In genomic region chr6:90324991-90325390, GRCm38 (mm10) we compare ENCODE assay signal across 8 mouse cellular contexts. TPM values are rescaled to one million over a fixed set of nuclear protein-coding genes. Genes with fewer than 3 reads are reported as not detected.
DNase-seq lines count a peak whose midpoint lies in the region; ATAC-seq lines count a peak whose summit lies in the region.

Gene Chst13 (minus strand): TSS chr6:90325185.

- H3K4me2 ChIP-seq in heart, embryonic 13.5 days: peak within 1 kb of the TSS; percentile 67

- H3K36me3 ChIP-seq in heart, embryonic 13.5 days: no peaks in the 10 kb centered on the region

- H3K9me3 ChIP-seq in heart, embryonic 13.5 days: no peaks in the 10 kb centered on the region

- no peak for ATAC-seq in heart, embryonic 13.5 days (ENCODE audit: extremely low read depth, insufficient number of reproducible peaks, low FRiP score, low TSS enrichment)
- peak; percentile 60 for ATAC-seq in megakaryocyte, adult 5-6 weeks (ENCODE audit: poor library complexity, severe bottlenecking)

- peaks cover 46% of the 10 kb centered on the region for H3K27me3 ChIP-seq in heart, embryonic 13.5 days (replicated peaks)

- peak within 1 kb of the TSS; percentile 40 for H3K4me3 ChIP-seq in heart, embryonic 13.5 days

- DNase-seq in MN1 (ENCODE audit: low spot score): peak; percentile 10
- DNase-seq in embryo, embryonic 10 days (ENCODE audit: low spot score): peak; percentile 46
- peak; percentile 39 for DNase-seq in kidney, postnatal 10 days
- no peak for DNase-seq in left cerebral cortex, adult 8-10 months (ENCODE audit: low spot score in 2 of 2)
- DNase-seq in layer of hippocampus, postnatal 14 days (ENCODE audit: low spot score in 2 of 2): no peak
- no peak for DNase-seq in layer of hippocampus, postnatal 10 days (ENCODE audit: low spot score in 2 of 2)

- 5% methylated on average over 22 of the region's 22 CpGs for WGBS in heart, embryonic 13.5 days

- no peak within 1 kb of the TSS for H3K27ac ChIP-seq in heart, embryonic 13.5 days (replicated peaks)

- peak within 1 kb of the TSS; percentile 61 for H3K9ac ChIP-seq in heart, embryonic 13.5 days

- no peaks in the 10 kb centered on the region for H3K4me1 ChIP-seq in heart, embryonic 13.5 days

RNA-seq across cellular contexts. Expression of gene Chst13, which starts in this region (rescaled TPM):
- polyA plus RNA-seq in heart, embryonic 13.5 days (2015; fragmentation: Nextera tagmentation; extraction: Ambion mirVana): 0.75 TPM in 1 of 2 replicates, not detected in the other
- total RNA-seq in megakaryocyte, adult 5-6 weeks (2015): 9.0 and 12.4 TPM in 2 replicates
- total RNA-seq in megakaryocyte, adult 5-6 weeks (2017): 4.4 and 6.3 TPM in 2 replicates
- total RNA-seq in left cerebral cortex, adult 8-10 months (2022): under 1 TPM in 1 of 4 experiments, not detected in 3; 0.22 TPM
- not detected for total RNA-seq in layer of hippocampus, postnatal 14 days (2021)
- under 1 TPM in 1 of 2 experiments, not detected in 1; 0.20 TPM for total RNA-seq in layer of hippocampus, postnatal 10 days (2021)

Comparison
In these comparisons a context has a peak if more than half of its experiments do, and no peak if none do; other contexts are left out.
1. RNA of gene Chst13 (total RNA-seq): 4.4 to 12.4 TPM in megakaryocyte, adult 5-6 weeks; 0.20 TPM in layer of hippocampus, postnatal 10 days, 0.22 TPM in left cerebral cortex, adult 8-10 months and not detected in layer of hippocampus, postnatal 14 days; every median in the first group is over 4 times any median in the second.
2. DNase-seq: peak in MN1 (single experiment), embryo, embryonic 10 days (single experiment) and kidney, postnatal 10 days (single experiment); none in left cerebral cortex, adult 8-10 months (0 of 2), layer of hippocampus, postnatal 14 days (0 of 2) and layer of hippocampus, postnatal 10 days (0 of 2).